Mouse (Mus musculus): Measurements from ENCODE around the gene Rrn3.
A peak's percentile ranks its signal among the peaks of the same experiment; 100 is the strongest.

DNA sequence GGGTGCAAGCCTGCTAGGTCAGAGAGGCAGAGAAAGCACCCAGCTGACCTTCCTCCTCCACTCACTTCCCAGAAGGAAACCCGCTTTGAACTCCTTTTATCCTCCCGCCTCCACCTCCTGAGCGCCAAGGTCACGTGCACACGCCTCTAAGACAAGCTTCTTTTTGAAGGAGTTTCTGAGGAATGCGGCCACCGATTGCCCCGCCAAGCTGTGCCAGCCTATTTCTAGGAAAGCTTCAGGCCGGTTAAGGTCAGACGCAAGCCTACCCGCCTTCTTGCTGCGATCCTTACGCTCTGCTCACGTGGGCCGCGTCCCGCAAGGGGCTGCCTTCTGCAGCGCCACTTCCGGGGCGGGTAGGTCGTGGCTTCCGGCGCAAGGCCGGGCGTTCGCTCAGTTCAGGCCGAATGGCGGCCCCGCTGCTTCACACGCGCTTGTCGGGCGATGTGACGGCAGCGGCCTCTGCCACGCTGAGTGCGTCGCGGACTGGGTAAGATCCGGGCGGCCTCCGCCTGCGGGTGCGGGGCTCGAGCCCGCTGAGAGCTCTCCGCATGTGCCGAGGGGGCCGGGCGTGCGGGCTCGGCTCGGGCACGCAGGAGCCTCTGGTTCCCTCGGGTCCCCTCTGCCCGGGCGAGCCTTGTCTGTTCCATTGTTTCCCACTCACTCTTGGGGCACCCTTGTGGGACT lies at the start of gene Rrn3:
- TF ChIP-seq POLR2A (IDR thresholded peaks at IDR 0.05; ENCODE audit: low read depth, low read length) (peak; percentile 97), CTCF (IDR thresholded peaks at IDR 0.05; ENCODE audit: borderline replicate concordance, insufficient read depth, low read length) (no peak)

Data from embryonic fibroblast, embryonic 13.5 days (primary cell).